Mouse (Mus musculus): ENCODE measurements at regions not wholly inside any gene's neighbourhood (a gene's known extent, or its start where the extent isn't known, plus 50 kb on each side); places are given as distances from the start of the nearest gene placed in this dataset.

DNA sequence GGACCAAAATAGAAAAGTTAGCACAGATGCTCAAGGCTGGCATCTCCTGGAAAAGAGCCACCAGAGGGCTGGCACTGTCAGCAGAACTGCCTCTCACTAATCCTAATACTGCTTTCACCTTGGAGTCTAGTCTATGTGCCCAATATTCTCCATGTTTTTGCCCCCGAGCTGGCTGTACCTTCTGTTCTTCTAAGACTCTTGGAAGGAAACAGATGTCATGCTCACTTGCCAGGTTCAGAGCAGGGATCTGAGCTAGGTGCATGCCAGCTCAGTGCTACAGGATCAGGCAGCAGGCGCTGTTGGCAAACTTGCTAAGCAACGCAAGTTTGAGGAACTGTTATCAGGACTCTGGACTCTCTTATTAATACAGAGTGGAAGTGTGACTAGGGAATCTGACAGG lies 924.6 kb downstream of the Tbl1xr1 start:
- peak; percentile 78 for ATAC-seq (ENCODE audit: low TSS enrichment)

DNA sequence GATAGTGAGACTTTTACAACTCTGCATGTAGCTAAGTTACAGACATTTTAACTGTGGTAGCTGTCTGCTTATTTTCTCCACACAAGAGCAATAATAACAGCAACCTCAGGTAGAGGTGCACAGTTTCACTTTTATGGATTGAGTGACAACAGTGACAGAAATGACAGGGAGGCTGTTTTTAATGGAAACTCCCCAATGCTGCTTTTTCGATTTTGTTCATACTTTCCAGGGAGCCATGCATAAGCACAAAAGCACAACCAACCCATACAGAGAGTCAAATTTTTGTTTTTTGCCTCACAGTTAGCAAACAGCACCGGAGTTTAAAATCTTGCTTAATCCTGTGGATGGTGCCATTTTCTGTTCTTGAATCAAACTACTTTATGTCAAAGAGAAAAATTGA lies 955.6 kb downstream of the Tbl1xr1 start:
- no peak for ATAC-seq (ENCODE audit: low TSS enrichment)

DNA sequence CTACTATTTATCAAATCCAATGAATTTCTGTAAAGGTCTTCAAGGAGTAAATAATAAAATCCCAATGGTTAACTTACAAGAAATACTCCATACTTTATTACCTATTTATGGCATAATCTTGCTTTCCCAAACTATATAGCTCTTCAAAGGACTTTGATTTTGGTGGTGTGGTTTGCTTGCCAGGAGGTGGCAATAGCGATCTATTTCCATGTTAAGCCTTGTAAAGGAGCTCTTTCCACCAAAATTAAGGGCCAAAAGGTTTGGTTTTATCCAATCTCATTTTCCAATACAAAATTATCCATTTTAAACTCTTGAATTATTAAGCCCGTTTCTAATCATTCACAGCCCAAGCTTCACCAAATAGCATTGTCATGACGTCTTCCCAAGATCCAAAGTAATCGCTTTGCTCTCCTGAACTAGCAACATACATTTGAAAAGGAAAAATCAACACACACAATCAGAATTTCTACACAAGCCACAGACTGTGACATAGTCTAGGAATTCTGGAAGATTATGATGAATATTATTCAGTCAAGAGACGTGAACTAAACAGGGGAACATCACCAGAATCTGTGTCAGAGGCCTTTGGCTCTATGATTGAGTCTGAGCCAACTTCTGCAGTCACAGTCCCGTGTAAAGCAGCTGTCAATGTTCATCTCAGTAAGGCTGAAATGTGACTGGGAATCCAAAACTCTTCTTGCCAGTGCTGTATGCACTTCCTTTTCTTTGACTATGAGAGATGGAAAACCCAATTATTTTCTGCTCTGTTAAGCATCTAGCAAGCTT lies 986.9 kb downstream of the Tbl1xr1 start:
- peak; percentile 78 for ATAC-seq (ENCODE audit: low TSS enrichment)

DNA sequence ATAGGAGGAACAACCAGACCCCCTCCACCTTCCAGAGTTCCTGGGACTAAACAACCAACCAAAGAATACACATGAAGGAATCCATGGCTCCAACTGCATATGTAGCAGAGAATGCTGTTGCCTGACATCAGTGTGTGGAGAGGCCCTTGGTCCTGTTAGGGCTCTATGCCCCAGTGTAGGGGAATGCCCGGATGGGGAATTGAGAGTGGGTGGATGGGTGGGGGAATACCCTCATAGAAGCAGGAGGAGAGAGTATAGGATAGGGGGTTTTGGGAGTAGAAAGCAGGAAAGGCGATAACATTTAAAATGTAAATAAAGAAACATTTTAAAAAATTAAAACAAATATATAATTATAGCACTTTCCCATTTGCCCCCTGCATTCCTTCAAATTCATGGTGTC lies 995.0 kb downstream of the Tbl1xr1 start:
- no peak for ATAC-seq (ENCODE audit: low TSS enrichment)
